Mouse (Mus musculus) liver, embryonic 14.5 days (tissue): ENCODE measurements around the gene Slc38a8. TPM values are rescaled to one million over a fixed set of nuclear protein-coding genes. Genes with fewer than 3 reads are reported as not detected.
A peak's percentile ranks its signal among the peaks of the same experiment; 100 is the strongest.

Experiments used
- ATAC-seq: fragments of 200-750 bp; cut with Nextera tagmentation; 2 replicates; pipeline ENCODE4 v1.8.0; 2017; ENCODE audit warnings: moderate number of reproducible peaks, mild to moderate bottlenecking, moderate library complexity; ENCODE audit not compliant: insufficient read depth
- DNase-seq, 3 experiments: peaks; one replicate each; pipeline ENCODE4 v3.0.0-alpha.2; 2012 to 2013; ENCODE audit warnings: low read depth in 3 of 3, low spot score in 3 of 3
- H3K27ac ChIP-seq: fragments of 300-500 bp; sonication (generic); 2 replicates; pipeline ENCODE4 v1.5.1; 2014; ENCODE audit warnings: moderate library complexity, mild to moderate bottlenecking, control low read depth, inconsistent platforms
- H3K27me3 ChIP-seq: fragments of 300-500 bp; sonication (generic); 2 replicates; pipeline ENCODE4 v1.6.1; 2014; ENCODE audit warnings: mild to moderate bottlenecking, low read length, moderate library complexity; ENCODE audit not compliant: control insufficient read depth, insufficient read depth
- H3K36me3 ChIP-seq: fragments of 300-500 bp; sonication (generic); replicated peaks from 2 replicates; pipeline ENCODE4 v1.6.1; 2014; ENCODE audit warnings: low read depth; ENCODE audit not compliant: control insufficient read depth, insufficient read depth
- H3K4me1 ChIP-seq, 2 experiments: fragments of 200-500 bp in 1 of 2; fragments of 300-500 bp in 1 of 2; sonication (generic) in 1 of 2; replicated peaks; 2 replicates each; pipeline ENCODE4 v1.6.1; 2012 to 2014; ENCODE audit warnings: antibody characterized with exemption in 1 of 2, inconsistent platforms in 1 of 2, low read length in 1 of 2; ENCODE audit not compliant: control insufficient read depth in 2 of 2, insufficient read depth in 2 of 2
- H3K4me2 ChIP-seq: fragments of 300-500 bp; sonication (generic); 2 replicates; pipeline ENCODE4 v1.6.1; 2014; ENCODE audit warnings: low read depth, mild to moderate bottlenecking, control low read depth, moderate library complexity
- H3K4me3 ChIP-seq, 2 experiments: fragments of 200-500 bp in 1 of 2; fragments of 300-500 bp in 1 of 2; sonication (generic) in 1 of 2; 2 replicates each; pipeline ENCODE4 v1.5.1; 2012 to 2014; ENCODE audit warnings: low read depth in 2 of 2, low read length in 2 of 2, mild to moderate bottlenecking in 2 of 2, control low read depth in 1 of 2, inconsistent platforms in 1 of 2, moderate library complexity in 1 of 2; ENCODE audit not compliant: insufficient read depth in 1 of 2
- H3K9ac ChIP-seq: fragments of 300-500 bp; sonication (generic); replicated peaks from 2 replicates; pipeline ENCODE4 v1.6.1; 2014; ENCODE audit warnings: mild to moderate bottlenecking, control low read depth, moderate library complexity
- H3K9me3 ChIP-seq: fragments of 300-500 bp; sonication (generic); 2 replicates; pipeline ENCODE4 v1.6.1; 2016; ENCODE audit warnings: low read length, mixed read lengths; ENCODE audit not compliant: control insufficient read depth
- CTCF ChIP-seq: IDR thresholded peaks from 2 replicates; pipeline ENCODE4 v1.5.1; 2016; ENCODE audit warnings: antibody characterized with exemption, low read depth, control low read depth
- EP300 ChIP-seq: IDR thresholded peaks from 2 replicates; pipeline ENCODE4 v1.6.1; 2016; ENCODE audit warnings: antibody characterized with exemption, low read depth
- WGBS: fragments of 180-500 bp; shearing (Covaris S2); extraction: QIAGEN DNeasy Blood & Tissue Kit; methylation state at CpG from one replicate; pipeline ENCODE4 v1.1.7; 2014; ENCODE audit not compliant: insufficient replicate concordance; 5-methylcytosine and 5-hydroxymethylcytosine counted together
- polyA plus RNA-seq, 2 experiments: library from polyadenylated mRNA; depleted of rRNA in 1 of 2; stranded (reverse) in 1 of 2; unstranded in 1 of 2; fragments of >200 nt; fragmentation: Nextera tagmentation in 1 of 2; extraction: Ambion mirVana in 1 of 2; gene quantifications; 2 replicates each; pipeline versions ENCODE4 v1.2.1 to v1.2.3; 2012 to 2014

The Slc38a8 gene
- polyA plus RNA-seq, 2 experiments: 0.02 TPM; not detected in 1

GRCm38 (mm10) chr8:119438876-119439275 is 62.6 kb downstream of the Slc38a8 start:
- no peak overlapping the region for H3K9ac ChIP-seq

GRCm38 (mm10) chr8:119437506-119437905 is 64.0 kb downstream of the Slc38a8 start:
- Histone ChIP-seq H3K4me1 (peaks cover 0 to 8% of the 10 kb centered on the region in 2 experiments; a peak in 2 of 4 replicates), H3K27me3 (no peaks in the 10 kb centered on the region), H3K27ac (no peak overlapping the region), H3K4me3 (peak overlapping the region; percentile 50 to 58), H3K9me3 (no peaks in the 10 kb centered on the region), H3K9ac (no peak overlapping the region), H3K36me3 (no peaks in the 10 kb centered on the region), H3K4me2 (peak overlapping the region; percentile 42)
- TF ChIP-seq EP300: no peak
- no peak for TF ChIP-seq CTCF
- WGBS: 52% methylated on average over 11 of the region's 11 CpGs
- ATAC-seq (no peak), DNase-seq (no peak)

More at GRCm38 (mm10) chr8:119438876-119439275, 62.6 kb downstream of the Slc38a8 start:
- Histone ChIP-seq H3K4me3 (peak overlapping the region; percentile 34 to 50), H3K9me3 (no peaks in the 10 kb centered on the region), H3K27ac (no peak overlapping the region), H3K4me2 (peak overlapping the region; percentile 42), H3K27me3 (no peaks in the 10 kb centered on the region), H3K36me3 (no peaks in the 10 kb centered on the region; the same call in 1 of the 2 replicates), H3K4me1 (peaks cover 0 to 8% of the 10 kb centered on the region in 2 experiments; a peak in 2 of 4 replicates)
- TF ChIP-seq EP300 (no peak), CTCF (no peak)
- DNase-seq: no peak
- WGBS: 53% methylated on average over 6 of the region's 6 CpGs
- ATAC-seq: no peak

GRCm38 (mm10) chr8:119436933-119437332 is 64.6 kb downstream of the Slc38a8 start:
- Histone ChIP-seq H3K9me3 (no peaks in the 10 kb centered on the region), H3K36me3 (no peaks in the 10 kb centered on the region), H3K27ac (no peak overlapping the region), H3K4me1 (peaks cover 0 to 8% of the 10 kb centered on the region in 2 experiments; a peak in 2 of 4 replicates), H3K4me3 (peak overlapping the region; percentile 50 to 58), H3K4me2 (peak overlapping the region; percentile 42; the same call in 1 of the 2 replicates), H3K27me3 (no peaks in the 10 kb centered on the region), H3K9ac (no peak overlapping the region)
- DNase-seq (no peak), ATAC-seq (peak; percentile 53)
- WGBS: 6% methylated on average over 9 of the region's 9 CpGs
- no peak for TF ChIP-seq EP300
- TF ChIP-seq CTCF: no peak

GRCm38 (mm10) chr8:119436331-119436730 is 65.2 kb downstream of the Slc38a8 start:
- Histone ChIP-seq H3K9ac (no peak overlapping the region), H3K9me3 (no peaks in the 10 kb centered on the region), H3K27ac (no peak overlapping the region), H3K36me3 (no peaks in the 10 kb centered on the region), H3K4me1 (peaks cover 0 to 8% of the 10 kb centered on the region in 2 experiments; a peak in 2 of 4 replicates), H3K4me2 (peak overlapping the region; percentile 39), H3K4me3 (no peak overlapping the region), H3K27me3 (no peaks in the 10 kb centered on the region)
- no peak for DNase-seq
- no peak; the same call in 1 of the 2 replicates for ATAC-seq
- TF ChIP-seq CTCF (no peak), EP300 (no peak)
- 56% methylated on average over 10 of the region's 10 CpGs for WGBS

GRCm38 (mm10) chr8:119435527-119435926 is 66.0 kb downstream of the Slc38a8 start:
- H3K27me3 ChIP-seq: no peaks in the 10 kb centered on the region
- H3K4me1 ChIP-seq: peaks cover 0 to 10% of the 10 kb centered on the region in 2 experiments; a peak in 2 of 4 replicates
- H3K27ac ChIP-seq: no peak overlapping the region
- H3K9ac ChIP-seq: no peak overlapping the region
- no peaks in the 10 kb centered on the region for H3K36me3 ChIP-seq
- no peak overlapping the region for H3K4me2 ChIP-seq
- H3K9me3 ChIP-seq: no peaks in the 10 kb centered on the region
- DNase-seq (no peak), ATAC-seq (no peak)
- H3K4me3 ChIP-seq: no peak overlapping the region
- 62% methylated on average over 7 of the region's 7 CpGs for WGBS
- TF ChIP-seq CTCF: no peak
- TF ChIP-seq EP300: no peak
